Mouse (Mus musculus) limb, embryonic 14.5 days (tissue): Measurements from ENCODE around the gene Ptpre. TPM values are rescaled to one million over a fixed set of nuclear protein-coding genes. Genes with fewer than 3 reads are reported as not detected.

ENCODE experiments used
- ATAC-seq: fragments of 200-750 bp; cut with Nextera tagmentation; 2 replicates; pipeline ENCODE4 v1.8.0; 2017; ENCODE audit warnings: low read depth, moderate number of reproducible peaks, moderate TSS enrichment; ENCODE audit not compliant: low FRiP score
- DNase-seq: peaks from one replicate; pipeline ENCODE4 v3.0.0-alpha.2; 2015; ENCODE audit warnings: low spot score
- H3K27ac ChIP-seq: fragments of 300-500 bp; sonication (generic); replicated peaks from 2 replicates; pipeline ENCODE4 v1.5.1; 2014; ENCODE audit warnings: low read depth, mild to moderate bottlenecking, low read length, moderate library complexity, mixed read lengths
- H3K27me3 ChIP-seq: fragments of 300-500 bp; sonication (generic); 2 replicates; pipeline ENCODE4 v1.6.1; 2014; ENCODE audit warnings: low read length, mixed read lengths; ENCODE audit not compliant: control insufficient read depth, insufficient read depth
- H3K36me3 ChIP-seq: fragments of 300-500 bp; sonication (generic); 2 replicates; pipeline ENCODE4 v1.6.1; 2014; ENCODE audit warnings: mild to moderate bottlenecking, low read length, moderate library complexity, mixed read lengths; ENCODE audit not compliant: control insufficient read depth, insufficient read depth
- H3K4me1 ChIP-seq: fragments of 300-500 bp; sonication (generic); 2 replicates; pipeline ENCODE4 v1.6.1; 2014; ENCODE audit warnings: antibody characterized with exemption, low read length, mixed read lengths; ENCODE audit not compliant: control insufficient read depth, insufficient read depth
- H3K4me2 ChIP-seq: fragments of 300-500 bp; sonication (generic); replicated peaks from 2 replicates; pipeline ENCODE4 v1.6.1; 2014; ENCODE audit warnings: low read depth, mild to moderate bottlenecking, low read length, moderate library complexity; ENCODE audit not compliant: severe bottlenecking
- H3K4me3 ChIP-seq: fragments of 300-500 bp; sonication (generic); replicated peaks from 2 replicates; pipeline ENCODE4 v1.5.1; 2014; ENCODE audit warnings: low read length
- H3K9ac ChIP-seq: fragments of 300-500 bp; sonication (generic); 2 replicates; pipeline ENCODE4 v1.6.1; 2014; ENCODE audit warnings: mild to moderate bottlenecking, low read depth, low read length, moderate library complexity; ENCODE audit not compliant: severe bottlenecking
- H3K9me3 ChIP-seq: fragments of 300-500 bp; sonication (generic); 2 replicates; pipeline ENCODE4 v1.6.1; 2016; ENCODE audit warnings: low read length; ENCODE audit not compliant: control insufficient read depth
- POLR2A ChIP-seq: fragments of 200-500 bp; IDR thresholded peaks from 2 replicates; pipeline ENCODE4 v1.8.0; 2012; ENCODE audit warnings: inconsistent platforms, mild to moderate bottlenecking, moderate library complexity, borderline replicate concordance; ENCODE audit not compliant: insufficient read depth, insufficient read length; ENCODE audit errors: extremely low read depth
- WGBS: fragments of 180-500 bp; shearing (Covaris S2); extraction: QIAGEN DNeasy Blood & Tissue Kit; methylation state at CpG from one replicate; pipeline ENCODE4 v1.1.7; 2014; 5-methylcytosine and 5-hydroxymethylcytosine counted together
- polyA plus RNA-seq, 2 experiments: library from polyadenylated mRNA; depleted of rRNA in 1 of 2; stranded (reverse) in 1 of 2; unstranded in 1 of 2; fragments of >200 nt; fragmentation: Nextera tagmentation in 1 of 2; extraction: Ambion mirVana in 1 of 2; gene quantifications; 2 replicates each; pipeline versions ENCODE4 v1.2.1 to v1.2.3; 2012 to 2014

The Ptpre gene
- polyA plus RNA-seq, 2 experiments = 3.0 to 3.6 TPM

DNA sequence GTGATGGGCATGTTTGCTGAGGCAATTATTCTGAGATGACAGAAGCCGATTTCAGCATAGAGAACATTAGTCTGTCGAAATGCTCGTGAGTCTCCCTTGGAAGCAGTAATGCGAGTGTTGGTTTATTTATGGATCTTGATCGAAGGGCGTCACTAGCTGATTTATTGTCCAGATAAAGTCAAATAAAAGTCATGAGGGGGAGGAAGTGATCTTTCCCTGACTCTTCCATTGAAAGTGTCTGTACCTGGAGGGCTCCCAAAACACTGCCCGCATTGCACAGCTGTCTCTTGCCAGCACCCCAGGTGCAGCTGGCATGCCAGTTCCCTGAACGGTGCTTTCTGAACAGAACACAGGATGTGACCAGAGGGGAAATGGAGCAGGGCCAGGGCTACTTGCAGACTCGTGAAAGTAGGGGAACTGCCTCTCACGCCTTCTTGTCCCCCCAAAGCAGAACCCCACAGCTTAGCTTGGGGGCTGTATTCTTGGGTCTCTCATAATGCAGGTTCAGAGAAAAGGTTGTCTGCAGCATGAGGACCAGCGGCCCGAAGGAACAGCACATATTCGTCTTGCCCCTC lies 100.2 kb downstream of the Ptpre start:
- 0 out of 2 replicates have a peak, but pooled peaks cover 3% of the 10 kb centered on the region for H3K4me1 ChIP-seq
- no peak overlapping the region for H3K27ac ChIP-seq
- no peak overlapping the region for H3K4me2 ChIP-seq
- H3K4me3 ChIP-seq = no peak overlapping the region
- ATAC-seq (no peak), DNase-seq (no peak)
- no peak overlapping the region for H3K9ac ChIP-seq
- 55% methylated on average over 13 of the region's 13 CpGs for WGBS
- H3K9me3 ChIP-seq = no peaks in the 10 kb centered on the region
- TF ChIP-seq POLR2A = no peak
- no peaks in the 10 kb centered on the region for H3K36me3 ChIP-seq
- no peaks in the 10 kb centered on the region for H3K27me3 ChIP-seq

- no peak overlapping the region for H3K9ac ChIP-seq
- no peaks in the 10 kb centered on the region for H3K36me3 ChIP-seq
- no peak overlapping the region for H3K27ac ChIP-seq
- H3K4me3 ChIP-seq = no peak overlapping the region
- 70% methylated on average over 2 of the region's 2 CpGs for WGBS
- ATAC-seq = no peak
- no peaks in the 10 kb centered on the region for H3K9me3 ChIP-seq
- no peak overlapping the region for H3K4me2 ChIP-seq
- no peaks in the 10 kb centered on the region for H3K27me3 ChIP-seq
- 0 out of 2 replicates have a peak, but pooled peaks cover 3% of the 10 kb centered on the region for H3K4me1 ChIP-seq
- DNase-seq = no peak
- TF ChIP-seq POLR2A = no peak
These were observed 102.1 kb downstream of the Ptpre start for GRCm38 (mm10) chr7:135639361-135639760.

GRCm38 (mm10) chr7:135641698-135642507 lies 104.6 kb downstream of the Ptpre start:
- H3K4me2 ChIP-seq = no peak overlapping the region
- H3K27ac ChIP-seq = no peak overlapping the region
- DNase-seq (peak; percentile 67), ATAC-seq (peak; percentile 55)
- 0 out of 2 replicates have a peak, but pooled peaks cover 3% of the 10 kb centered on the region for H3K4me1 ChIP-seq
- WGBS = 51% methylated on average over 14 of the region's 14 CpGs
- no peaks in the 10 kb centered on the region for H3K9me3 ChIP-seq
- no peaks in the 10 kb centered on the region for H3K27me3 ChIP-seq
- no peak overlapping the region for H3K4me3 ChIP-seq
- H3K36me3 ChIP-seq = no peaks in the 10 kb centered on the region
- H3K9ac ChIP-seq = no peak overlapping the region
- TF ChIP-seq POLR2A = no peak

GRCm38 (mm10) chr7:135644452-135644851 lies 107.2 kb downstream of the Ptpre start:
- Histone ChIP-seq H3K27me3 (no peaks in the 10 kb centered on the region), H3K4me2 (no peak overlapping the region), H3K9ac (no peak overlapping the region), H3K36me3 (no peaks in the 10 kb centered on the region), H3K9me3 (0 out of 2 replicates have a peak, but pooled peaks cover 3% of the 10 kb centered on the region), H3K4me1 (no peaks in the 10 kb centered on the region), H3K27ac (no peak overlapping the region), H3K4me3 (no peak overlapping the region)
- no peak for TF ChIP-seq POLR2A
- ATAC-seq = no peak
- DNase-seq = no peak
- WGBS = 84% methylated on average over 1 of the region's 1 CpGs

GRCm38 (mm10) chr7:135646976-135647375 lies 109.7 kb downstream of the Ptpre start:
- DNase-seq (no peak), ATAC-seq (no peak)
- Histone ChIP-seq H3K4me3 (no peak overlapping the region), H3K9me3 (0 out of 2 replicates have a peak, but pooled peaks cover 3% of the 10 kb centered on the region), H3K27ac (no peak overlapping the region), H3K4me1 (no peaks in the 10 kb centered on the region), H3K27me3 (no peaks in the 10 kb centered on the region), H3K4me2 (no peak overlapping the region), H3K36me3 (no peaks in the 10 kb centered on the region), H3K9ac (no peak overlapping the region)
- no peak for TF ChIP-seq POLR2A
- WGBS = 67% methylated on average over 6 of the region's 6 CpGs
